Comparison of ENCODE assay signal across 12 mouse cellular contexts in genomic region chr1:180356176-180356575, GRCm38 (mm10). TPM values are rescaled to one million over a fixed set of nuclear protein-coding genes. Genes with fewer than 3 reads are reported as not detected.
DNase-seq lines count a peak whose midpoint lies in the region; ATAC-seq lines count a peak whose summit lies in the region.
"Had no signal": no experiment of that assay in that cellular context is flagged by ENCODE, and none has a peak within 500 bp of the region (broad histone marks: within the 10 kb centered on the region; RNA-seq: fewer than 3 reads in every experiment).

No protein-coding gene starts in this region.

- H3K9me3 ChIP-seq in heart, embryonic 10.5 days: no peaks in the 10 kb centered on the region
- H3K9me3 ChIP-seq in midbrain, embryonic 10.5 days (replicated peaks): no peaks in the 10 kb centered on the region
- no peaks in the 10 kb centered on the region for H3K9me3 ChIP-seq in midbrain, embryonic 16.5 days (replicated peaks; ENCODE audit: control insufficient read depth, low read length, poor library complexity, severe bottlenecking)
- H3K9me3 ChIP-seq in limb, embryonic 15.5 days: no peaks in the 10 kb centered on the region

- H3K27me3 ChIP-seq in heart, embryonic 10.5 days (ENCODE audit: insufficient read depth, poor library complexity, severe bottlenecking): peaks cover 31% of the 10 kb centered on the region; the same call in 1 of the 2 replicates
- H3K27me3 ChIP-seq in midbrain, embryonic 10.5 days (ENCODE audit: low read depth, poor library complexity, severe bottlenecking): no peaks in the 10 kb centered on the region
- no peaks in the 10 kb centered on the region for H3K27me3 ChIP-seq in midbrain, embryonic 16.5 days (ENCODE audit: control insufficient read depth, insufficient read depth, low read depth, low read length)
- no peaks in the 10 kb centered on the region for H3K27me3 ChIP-seq in limb, embryonic 15.5 days

- H3K4me2 ChIP-seq in midbrain, embryonic 16.5 days (ENCODE audit: low read length): no peak overlapping the region
- no peak overlapping the region for H3K4me2 ChIP-seq in limb, embryonic 15.5 days

- no peaks in the 10 kb centered on the region for H3K36me3 ChIP-seq in heart, embryonic 10.5 days
- no peaks in the 10 kb centered on the region for H3K36me3 ChIP-seq in midbrain, embryonic 10.5 days
- H3K36me3 ChIP-seq in midbrain, embryonic 16.5 days (ENCODE audit: control insufficient read depth, insufficient read depth, low read length): no peaks in the 10 kb centered on the region
- H3K36me3 ChIP-seq in limb, embryonic 15.5 days: peaks cover 3% of the 10 kb centered on the region; the same call in 1 of the 2 replicates

- H3K27ac ChIP-seq in heart, embryonic 10.5 days: peak overlapping the region; percentile 45; the same call in 1 of the 2 replicates
- H3K27ac ChIP-seq in midbrain, embryonic 10.5 days (replicated peaks): 0 out of 2 replicates have a peak overlapping the region, but pooled peaks have one; percentile 42
- no peak overlapping the region for H3K27ac ChIP-seq in midbrain, embryonic 16.5 days (ENCODE audit: low read length)
- H3K27ac ChIP-seq in limb, embryonic 15.5 days: peak overlapping the region; percentile 40; the same call in 1 of the 2 replicates
- H3K27ac ChIP-seq: hindbrain, postnatal 0 days had no signal

- ATAC-seq in midbrain, embryonic 16.5 days: no peak
- ATAC-seq in limb, embryonic 15.5 days (ENCODE audit: insufficient number of reproducible peaks, low FRiP score, low TSS enrichment, low read depth): no peak
- ATAC-seq: forebrain, embryonic 14.5 days; hindbrain, postnatal 0 days had no signal

- intact Hi-C loops in left cerebral cortex, postnatal 25 days (cut with DNase I): no loop called here

- no peak for DNase-seq in heart, embryonic 10.5 days (ENCODE audit: low spot score)
- no peak for DNase-seq in heart, adult 9 months (ENCODE audit: low spot score in 2 of 2)
- DNase-seq in midbrain, embryonic 10.5 days (ENCODE audit: low spot score): no peak
- peak; percentile 86 for DNase-seq in thymus, postnatal 14 days
- no peak for DNase-seq in frontal cortex, postnatal 14 days (ENCODE audit: low spot score in 2 of 2)
- no peak for DNase-seq in left cerebral cortex, postnatal 25 days (ENCODE audit: low spot score in 2 of 2)
- DNase-seq: cerebellum, postnatal 10 days; right cerebral cortex, postnatal 4 days had no signal

- WGBS in heart, embryonic 10.5 days: 70% methylated on average over 4 of the region's 4 CpGs
- 82% methylated on average over 4 of the region's 4 CpGs for WGBS in midbrain, embryonic 10.5 days
- WGBS in midbrain, embryonic 16.5 days: 87% methylated on average over 4 of the region's 4 CpGs
- 44% methylated on average over 4 of the region's 4 CpGs for WGBS in limb, embryonic 15.5 days

- no peak overlapping the region for H3K9ac ChIP-seq in midbrain, embryonic 16.5 days (ENCODE audit: low read depth, low read length)
- no peak overlapping the region for H3K9ac ChIP-seq in limb, embryonic 15.5 days

- no peak overlapping the region for H3K4me3 ChIP-seq in heart, embryonic 10.5 days
- no peak overlapping the region for H3K4me3 ChIP-seq in midbrain, embryonic 10.5 days
- H3K4me3 ChIP-seq in midbrain, embryonic 16.5 days (ENCODE audit: low read depth, low read length): no peak overlapping the region
- no peak overlapping the region for H3K4me3 ChIP-seq in limb, embryonic 15.5 days

- H3K4me1 ChIP-seq in heart, embryonic 10.5 days: peaks cover 71% of the 10 kb centered on the region
- peaks cover 9% of the 10 kb centered on the region for H3K4me1 ChIP-seq in midbrain, embryonic 10.5 days
- no peaks in the 10 kb centered on the region; the same call in 1 of the 2 replicates for H3K4me1 ChIP-seq in midbrain, embryonic 16.5 days (ENCODE audit: control insufficient read depth, insufficient read depth, low read length)
- H3K4me1 ChIP-seq in limb, embryonic 15.5 days: peaks cover 50% of the 10 kb centered on the region

RNA-seq across cellular contexts. Expression of gene Itpkb, which starts 25.9 kb away (rescaled TPM):
- polyA plus RNA-seq in heart, embryonic 10.5 days (2016; fragmentation: Nextera tagmentation; extraction: Ambion mirVana): 4.0 and 4.6 TPM in 2 replicates
- polyA plus RNA-seq in midbrain, embryonic 10.5 days (2016; fragmentation: Nextera tagmentation; extraction: Ambion mirVana): 2.2 and 2.8 TPM in 2 replicates
- 2.2 and 2.3 TPM in 2 replicates for polyA plus RNA-seq in midbrain, embryonic 16.5 days (2015; fragmentation: Nextera tagmentation; extraction: Ambion mirVana)
- 12.7 and 15.1 TPM in 2 replicates for polyA plus RNA-seq in limb, embryonic 15.5 days (2015; fragmentation: Nextera tagmentation; extraction: Ambion mirVana)
- 10 to 100 TPM; 15.4 to 16.5 TPM for total RNA-seq in left cerebral cortex, postnatal 25 days (2021)
